Mouse (Mus musculus) heart, embryonic 13.5 days (tissue): Measurements from ENCODE around the gene Tpst2. TPM values are rescaled to one million over a fixed set of nuclear protein-coding genes. Genes with fewer than 3 reads are reported as not detected.

Experiments
- ATAC-seq: fragments of 200-750 bp; cut with Nextera tagmentation; 2 replicates; pipeline ENCODE4 v1.8.0; 2017; ENCODE audit warnings: moderate TSS enrichment; ENCODE audit not compliant: insufficient number of reproducible peaks, low FRiP score, low TSS enrichment; ENCODE audit errors: extremely low read depth
- H3K27ac ChIP-seq: fragments of 300-500 bp; sonication (generic); replicated peaks from 2 replicates; pipeline ENCODE4 v1.5.1; 2015; ENCODE audit warnings: moderate library complexity, mild to moderate bottlenecking, inconsistent platforms
- H3K27me3 ChIP-seq: fragments of 300-500 bp; sonication (generic); replicated peaks from 2 replicates; pipeline ENCODE4 v1.6.1; 2015; ENCODE audit warnings: mild to moderate bottlenecking, inconsistent platforms
- H3K36me3 ChIP-seq: fragments of 300-500 bp; sonication (generic); 2 replicates; pipeline ENCODE4 v1.6.1; 2015; ENCODE audit warnings: mild to moderate bottlenecking, inconsistent platforms
- H3K4me1 ChIP-seq: fragments of 300-500 bp; sonication (generic); 2 replicates; pipeline ENCODE4 v1.6.1; 2015; ENCODE audit warnings: inconsistent platforms
- H3K4me2 ChIP-seq: fragments of 300-500 bp; sonication (generic); 2 replicates; pipeline ENCODE4 v1.6.1; 2015; ENCODE audit warnings: inconsistent platforms, mild to moderate bottlenecking, moderate library complexity
- H3K4me3 ChIP-seq: fragments of 300-500 bp; sonication (generic); 2 replicates; pipeline ENCODE4 v1.5.1; 2015; ENCODE audit warnings: moderate library complexity, mild to moderate bottlenecking, inconsistent platforms
- H3K9ac ChIP-seq: fragments of 300-500 bp; sonication (generic); 2 replicates; pipeline ENCODE4 v1.6.1; 2015; ENCODE audit warnings: inconsistent platforms, mild to moderate bottlenecking, moderate library complexity
- H3K9me3 ChIP-seq: fragments of 300-500 bp; sonication (generic); 2 replicates; pipeline ENCODE4 v1.6.1; 2016; ENCODE audit warnings: inconsistent platforms
- WGBS: fragments of 180-500 bp; shearing (Covaris S2); methylation state at CpG from one replicate; pipeline ENCODE4 v1.1.7; 2015; ENCODE audit warnings: mixed read lengths; 5-methylcytosine and 5-hydroxymethylcytosine counted together
- polyA plus RNA-seq: library from polyadenylated mRNA; unstranded; fragments of >200 nt; fragmentation: Nextera tagmentation; extraction: Ambion mirVana; gene quantifications from 2 replicates; pipeline ENCODE4 v1.2.1, GENCODE M21; 2015

Gene Tpst2
- polyA plus RNA-seq, 1 experiment from 2014 or later, result 36.8 TPM

DNA sequence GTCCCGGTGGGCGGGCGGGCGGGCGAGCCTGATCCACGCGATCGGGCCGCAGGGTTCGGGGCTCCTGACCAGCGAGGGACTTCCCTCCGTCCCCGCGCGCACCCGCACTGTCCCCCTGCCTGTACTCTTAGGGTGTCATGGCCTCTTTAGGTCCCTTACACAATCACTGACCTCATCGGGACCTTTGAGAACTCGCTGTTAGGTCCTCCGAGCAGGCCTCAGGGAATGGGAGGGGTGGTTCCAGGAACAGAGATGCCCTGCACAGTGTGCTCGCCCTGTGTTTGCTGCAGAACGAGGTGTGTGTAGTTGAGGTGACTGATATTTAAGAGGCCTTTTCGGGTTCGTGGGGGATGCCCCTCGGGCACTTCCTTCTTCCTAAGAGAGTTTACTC is 66.7 kb downstream of the Tpst2 start:
- Histone ChIP-seq H3K36me3 (peaks cover 53% of the 10 kb centered on the region), H3K4me1 (peaks cover 20% of the 10 kb centered on the region), H3K4me2 (peak overlapping the region; percentile 86), H3K4me3 (peak overlapping the region; percentile 75), H3K27ac (peak overlapping the region; percentile 21), H3K27me3 (no peaks in the 10 kb centered on the region), H3K9me3 (no peaks in the 10 kb centered on the region), H3K9ac (peak overlapping the region; percentile 93)
- peak; percentile 55 for ATAC-seq
- 1% methylated on average over 17 of the region's 24 CpGs for WGBS

DNA sequence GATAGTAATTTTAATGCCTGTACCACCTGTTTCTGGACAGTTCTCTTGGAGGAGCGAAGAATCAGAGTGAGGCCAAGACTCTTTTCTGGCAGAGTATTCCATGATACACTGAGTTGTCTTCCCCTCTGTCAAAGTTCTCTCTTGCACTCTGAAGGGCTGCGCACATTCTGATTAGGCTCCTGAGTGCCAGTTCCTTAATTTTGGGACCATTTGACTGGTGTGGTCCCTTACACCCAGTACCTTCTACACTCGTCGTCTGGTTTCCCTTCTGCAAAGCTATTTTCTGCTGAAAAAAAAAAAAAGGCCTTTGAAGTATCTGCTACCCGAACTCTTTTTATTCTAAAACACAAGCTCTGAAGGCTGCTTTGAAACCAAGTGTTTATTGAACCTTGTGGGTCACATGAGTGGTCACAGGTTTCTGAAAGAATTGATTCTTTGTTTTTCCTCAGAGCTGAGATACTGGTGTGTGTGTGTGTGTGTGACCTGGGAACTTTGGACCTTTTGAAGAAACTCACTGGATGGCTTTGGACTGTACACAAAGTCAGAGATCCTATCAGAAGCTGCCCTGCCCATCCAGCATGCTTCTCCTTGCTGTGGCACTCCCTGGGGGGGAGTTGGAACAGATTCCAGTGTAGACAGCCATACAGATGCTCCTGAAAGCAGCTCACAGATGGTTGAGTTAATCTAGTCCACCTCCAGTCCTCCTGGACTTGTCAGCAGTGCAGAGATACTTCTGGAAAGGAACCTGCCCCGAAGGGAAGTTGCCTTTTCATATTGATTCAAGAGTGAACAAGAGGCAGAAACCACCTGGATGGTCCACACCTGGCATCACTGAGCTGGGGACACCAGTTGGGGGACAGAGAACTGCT is 67.8 kb downstream of the Tpst2 start:
- H3K27ac ChIP-seq, result no peak overlapping the region
- peak overlapping the region; percentile 93; the same call in 1 of the 2 replicates for H3K9ac ChIP-seq
- no peaks in the 10 kb centered on the region for H3K27me3 ChIP-seq
- 77% methylated on average over 6 of the region's 6 CpGs for WGBS
- peaks cover 20% of the 10 kb centered on the region for H3K4me1 ChIP-seq
- no peak overlapping the region for H3K4me2 ChIP-seq
- peak overlapping the region; percentile 75; the same call in 1 of the 2 replicates for H3K4me3 ChIP-seq
- H3K9me3 ChIP-seq, result no peaks in the 10 kb centered on the region
- H3K36me3 ChIP-seq, result peaks cover 51% of the 10 kb centered on the region
- no peak for ATAC-seq

DNA sequence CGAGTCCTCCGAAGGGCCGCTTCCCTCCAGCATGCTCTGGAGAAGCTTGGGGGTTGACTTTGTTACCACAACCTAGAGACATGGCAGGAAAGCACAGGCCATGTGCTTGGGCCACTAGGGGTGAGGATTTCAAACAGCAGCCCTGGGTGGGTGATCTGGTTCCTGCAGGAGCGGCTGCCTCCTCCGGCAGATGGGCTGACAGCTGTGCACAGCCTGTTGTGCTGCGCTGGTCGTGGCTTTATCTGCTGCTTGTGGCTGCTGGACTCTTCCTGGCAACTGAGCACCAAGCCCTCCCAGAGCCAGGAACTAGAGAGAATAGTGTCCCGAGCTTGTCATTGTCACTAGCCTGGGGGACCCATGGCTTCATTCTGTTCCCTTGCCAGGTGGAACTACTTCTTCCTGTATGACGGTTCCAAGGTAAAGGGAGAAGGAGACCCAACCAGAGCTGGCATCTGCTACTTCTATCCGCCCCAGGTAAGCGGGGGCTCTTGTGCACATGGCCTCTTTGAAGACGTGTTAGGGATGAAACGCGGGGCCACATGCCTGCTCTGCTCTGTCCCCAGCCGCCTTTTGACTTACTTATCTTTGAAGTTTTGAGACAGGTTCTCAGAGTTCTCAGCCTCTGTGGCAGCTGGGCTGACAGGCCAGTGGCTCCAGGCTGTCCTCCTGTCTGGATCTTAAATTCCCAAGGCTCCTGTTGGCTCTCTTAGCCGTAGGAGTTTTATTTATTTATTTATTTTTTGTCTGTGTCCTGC is 69.9 kb downstream of the Tpst2 start:
- 77% methylated on average over 16 of the region's 16 CpGs for WGBS
- Histone ChIP-seq H3K4me1 (peaks cover 20% of the 10 kb centered on the region), H3K4me2 (no peak overlapping the region), H3K27ac (no peak overlapping the region), H3K36me3 (peaks cover 53% of the 10 kb centered on the region), H3K4me3 (no peak overlapping the region), H3K9ac (no peak overlapping the region; the same call in 1 of the 2 replicates), H3K9me3 (no peaks in the 10 kb centered on the region), H3K27me3 (no peaks in the 10 kb centered on the region)
- 0 out of 2 replicates have a peak, but pooled peaks have one; percentile 11 for ATAC-seq

DNA sequence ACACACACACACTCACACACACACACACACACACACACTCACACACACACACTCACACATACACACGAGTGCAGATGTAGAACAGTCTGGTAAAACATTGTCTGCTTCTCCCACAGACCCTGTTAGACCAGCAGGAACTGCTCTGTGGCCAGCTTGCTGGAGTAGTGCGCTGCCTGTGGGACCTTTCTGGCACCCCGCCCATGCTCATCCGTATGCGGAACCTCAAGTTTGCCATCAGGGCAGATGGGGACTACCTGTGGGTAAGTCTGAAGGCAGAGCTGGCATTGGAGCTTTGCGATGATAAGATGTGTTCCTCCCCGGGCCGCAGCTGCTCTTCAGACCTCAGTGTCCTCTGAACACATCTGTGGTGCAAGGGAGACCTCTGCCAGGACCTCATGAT is 72.7 kb downstream of the Tpst2 start:
- peaks cover 78% of the 10 kb centered on the region for H3K36me3 ChIP-seq
- H3K27me3 ChIP-seq, result no peaks in the 10 kb centered on the region
- 90% methylated on average over 8 of the region's 8 CpGs for WGBS
- no peak overlapping the region for H3K27ac ChIP-seq
- H3K9ac ChIP-seq, result no peak overlapping the region
- 0 out of 2 replicates have a peak, but pooled peaks cover 3% of the 10 kb centered on the region for H3K4me1 ChIP-seq
- H3K4me2 ChIP-seq, result no peak overlapping the region
- H3K4me3 ChIP-seq, result no peak overlapping the region
- no peaks in the 10 kb centered on the region for H3K9me3 ChIP-seq
- ATAC-seq, result no peak

DNA sequence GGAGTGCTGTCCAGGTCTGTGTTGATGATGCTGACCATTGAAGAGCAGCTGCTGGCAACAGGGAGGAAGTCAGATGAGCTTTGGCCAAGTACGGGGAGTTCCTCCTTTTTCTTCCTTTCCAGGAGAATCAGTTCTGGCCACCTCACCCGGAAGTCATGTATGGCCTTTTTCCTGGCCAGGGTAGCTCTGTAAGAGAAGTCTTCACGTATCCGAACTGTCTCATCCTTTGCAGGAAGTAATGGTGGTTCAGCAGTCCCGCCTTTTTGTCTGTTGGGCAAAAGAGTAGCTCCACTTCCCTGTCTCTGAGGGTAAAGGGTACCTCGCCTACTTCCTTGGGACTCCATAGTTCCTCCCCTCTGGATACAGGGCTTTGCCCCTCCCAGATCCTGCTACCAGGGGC is 79.0 kb downstream of the Tpst2 start:
- H3K9ac ChIP-seq, result no peak overlapping the region
- no peak overlapping the region for H3K4me2 ChIP-seq
- peaks cover 64% of the 10 kb centered on the region for H3K36me3 ChIP-seq
- peaks cover 10% of the 10 kb centered on the region for H3K4me1 ChIP-seq
- ATAC-seq, result no peak
- no peak overlapping the region for H3K27ac ChIP-seq
- 79% methylated on average over 6 of the region's 6 CpGs for WGBS
- H3K4me3 ChIP-seq, result no peak overlapping the region
- H3K9me3 ChIP-seq, result no peaks in the 10 kb centered on the region
- peaks cover 25% of the 10 kb centered on the region for H3K27me3 ChIP-seq

DNA sequence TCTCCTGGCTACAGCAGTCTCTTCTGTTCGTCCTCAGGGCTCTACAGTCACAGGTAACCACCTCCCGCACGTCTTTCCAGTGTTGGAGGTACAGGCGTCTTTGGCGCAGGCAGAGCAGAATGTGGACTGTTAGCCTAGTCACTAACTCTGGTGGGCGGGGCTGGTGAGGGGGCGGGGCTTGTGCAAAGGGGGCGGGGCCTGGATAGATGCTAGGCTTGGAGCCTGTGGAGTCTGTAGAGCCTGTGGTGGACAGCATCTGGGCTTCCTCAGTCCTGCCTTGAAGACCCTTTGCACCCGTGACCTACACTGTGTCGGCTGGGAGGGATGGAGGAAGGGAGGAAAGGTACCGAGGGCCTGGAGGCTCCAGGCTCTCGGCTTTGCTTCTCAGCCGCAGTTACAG is 79.4 kb downstream of the Tpst2 start, which contains the start of gene Gm6583:
Gene Gm6583 (minus strand): TSS at position 124 of the 400 bp plus-strand sequence.
- Histone ChIP-seq H3K4me2 (no peak within 1 kb of the TSS), H3K36me3 (peaks cover 60% of the 10 kb centered on the region), H3K9ac (no peak within 1 kb of the TSS), H3K9me3 (no peaks in the 10 kb centered on the region), H3K27ac (no peak within 1 kb of the TSS), H3K4me3 (no peak within 1 kb of the TSS), H3K27me3 (peaks cover 25% of the 10 kb centered on the region), H3K4me1 (peaks cover 10% of the 10 kb centered on the region)
- 60% methylated on average over 13 of the region's 13 CpGs for WGBS
- no peak for ATAC-seq

DNA sequence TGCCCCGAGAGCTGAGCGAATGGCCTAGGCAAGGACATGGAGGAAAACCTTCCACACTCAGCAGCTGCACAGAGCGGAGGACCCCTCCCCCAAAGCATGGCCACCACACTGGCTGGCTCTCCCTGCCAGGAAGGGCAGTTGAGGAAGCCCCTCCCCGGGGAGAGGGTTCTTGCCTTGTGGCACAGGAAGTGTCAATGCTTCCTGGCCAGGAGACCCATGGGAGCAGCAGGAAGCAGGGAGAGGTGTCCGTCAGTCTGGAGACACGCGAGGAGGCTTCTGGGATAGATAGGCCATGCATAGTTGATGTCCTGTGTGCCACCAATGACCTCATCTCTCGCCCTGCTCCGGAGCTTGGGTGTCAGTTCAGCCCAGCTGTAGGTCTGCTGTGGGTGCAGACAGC is 79.8 kb downstream of the Tpst2 start:
- Histone ChIP-seq H3K9ac (no peak overlapping the region), H3K27ac (no peak overlapping the region), H3K27me3 (peaks cover 25% of the 10 kb centered on the region), H3K4me1 (peaks cover 10% of the 10 kb centered on the region), H3K4me2 (no peak overlapping the region), H3K9me3 (no peaks in the 10 kb centered on the region), H3K36me3 (peaks cover 56% of the 10 kb centered on the region), H3K4me3 (no peak overlapping the region)
- no peak for ATAC-seq
- WGBS, result 78% methylated on average over 9 of the region's 9 CpGs

DNA sequence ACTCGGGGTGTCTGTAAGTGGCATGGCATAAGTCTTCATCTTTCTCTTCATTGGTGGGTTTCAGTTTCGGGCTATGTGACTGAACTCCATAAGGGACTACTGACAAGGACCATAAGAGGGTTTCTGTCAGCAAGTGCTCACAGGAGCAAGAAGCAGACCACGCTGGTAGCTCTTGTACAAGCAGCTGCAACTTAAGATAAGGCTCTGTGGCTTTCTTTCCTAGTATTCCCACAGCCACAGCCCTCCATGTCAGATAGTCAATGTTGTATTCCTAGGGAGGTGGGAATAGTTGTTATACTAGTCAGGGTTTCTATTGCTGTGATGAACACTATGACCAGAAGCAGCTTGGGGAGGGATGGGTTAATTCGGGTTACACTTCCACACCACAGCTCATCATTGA is 83.0 kb downstream of the Tpst2 start:
- peaks cover 25% of the 10 kb centered on the region for H3K27me3 ChIP-seq
- peaks cover 54% of the 10 kb centered on the region for H3K36me3 ChIP-seq
- no peak overlapping the region for H3K4me3 ChIP-seq
- H3K4me2 ChIP-seq, result no peak overlapping the region
- H3K9ac ChIP-seq, result no peak overlapping the region
- no peaks in the 10 kb centered on the region for H3K9me3 ChIP-seq
- ATAC-seq, result no peak
- H3K4me1 ChIP-seq, result peaks cover 10% of the 10 kb centered on the region
- H3K27ac ChIP-seq, result no peak overlapping the region
- 47% methylated on average over 4 of the region's 4 CpGs for WGBS

DNA sequence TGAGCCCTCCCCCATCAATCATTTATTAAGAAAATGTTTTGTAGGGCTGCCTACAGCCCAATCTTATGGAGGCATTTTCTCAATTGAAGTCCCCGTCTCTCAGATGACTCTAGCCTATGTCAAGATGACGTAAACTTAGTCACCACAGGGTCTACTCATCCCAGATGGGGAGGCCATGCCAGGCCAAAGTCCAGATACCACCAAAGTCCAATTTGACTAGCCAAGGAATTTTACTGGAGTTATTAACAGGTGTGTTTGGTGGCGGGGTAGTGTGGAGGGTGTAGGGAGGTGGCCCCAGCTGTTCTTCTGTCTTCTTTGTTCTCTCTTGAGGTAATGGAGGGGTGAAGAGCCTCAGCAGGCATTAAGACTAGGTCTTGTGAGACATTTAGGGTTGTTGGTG is 83.6 kb downstream of the Tpst2 start:
- peaks cover 10% of the 10 kb centered on the region for H3K4me1 ChIP-seq
- H3K9ac ChIP-seq, result no peak overlapping the region
- WGBS, result 89% methylated on average over 3 of the region's 3 CpGs
- peaks cover 25% of the 10 kb centered on the region for H3K27me3 ChIP-seq
- H3K4me2 ChIP-seq, result no peak overlapping the region
- H3K36me3 ChIP-seq, result peaks cover 54% of the 10 kb centered on the region
- H3K4me3 ChIP-seq, result no peak overlapping the region
- no peak for ATAC-seq
- no peaks in the 10 kb centered on the region for H3K9me3 ChIP-seq
- H3K27ac ChIP-seq, result no peak overlapping the region

DNA sequence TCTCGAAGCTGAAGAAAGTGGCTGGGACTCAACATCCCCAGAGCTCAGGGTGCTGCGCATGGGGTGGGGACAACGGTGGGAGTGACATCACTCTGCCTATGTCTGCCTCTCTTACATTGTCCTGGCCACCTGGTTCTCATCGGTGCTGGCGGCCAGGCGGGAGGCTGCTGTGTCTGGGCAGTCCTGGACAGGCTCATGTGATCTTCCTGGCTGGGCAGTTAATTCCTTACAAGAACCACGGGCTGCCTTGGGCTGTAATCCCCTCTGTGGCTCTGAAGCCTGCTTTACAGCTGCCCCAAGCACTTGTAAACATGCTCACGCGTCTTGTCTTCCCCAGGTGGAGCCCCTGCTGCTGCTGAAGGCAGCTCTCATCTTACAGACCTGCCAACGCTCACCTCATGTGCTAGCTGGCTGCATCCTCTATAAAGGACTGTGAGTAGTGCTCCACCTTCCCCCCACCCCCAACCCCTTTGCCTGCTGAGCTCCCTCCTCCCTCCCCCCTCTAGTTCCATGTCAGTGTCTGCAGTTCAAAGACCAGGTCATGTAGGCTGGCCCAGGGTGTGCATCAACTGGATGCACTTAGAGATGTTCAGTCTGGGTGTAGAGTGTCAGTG is 87.8 kb downstream of the Tpst2 start:
- Histone ChIP-seq H3K4me2 (no peak overlapping the region), H3K4me1 (peaks cover 5% of the 10 kb centered on the region; the same call in 1 of the 2 replicates), H3K9me3 (no peaks in the 10 kb centered on the region), H3K27me3 (no peaks in the 10 kb centered on the region), H3K36me3 (peaks cover 69% of the 10 kb centered on the region), H3K9ac (no peak overlapping the region), H3K27ac (no peak overlapping the region), H3K4me3 (no peak overlapping the region)
- WGBS, result 74% methylated on average over 10 of the region's 10 CpGs
- ATAC-seq, result no peak
